Mouse (Mus musculus) cerebellum, adult 9-11 months (tissue): ENCODE measurements around the gene Kcnc1.
A peak's percentile ranks its signal among the peaks of the same experiment; 100 is the strongest.

ENCODE experiments used
- DNase-seq: peaks from one replicate; pipeline ENCODE4 v3.0.0; 2022

The Kcnc1 gene

DNA sequence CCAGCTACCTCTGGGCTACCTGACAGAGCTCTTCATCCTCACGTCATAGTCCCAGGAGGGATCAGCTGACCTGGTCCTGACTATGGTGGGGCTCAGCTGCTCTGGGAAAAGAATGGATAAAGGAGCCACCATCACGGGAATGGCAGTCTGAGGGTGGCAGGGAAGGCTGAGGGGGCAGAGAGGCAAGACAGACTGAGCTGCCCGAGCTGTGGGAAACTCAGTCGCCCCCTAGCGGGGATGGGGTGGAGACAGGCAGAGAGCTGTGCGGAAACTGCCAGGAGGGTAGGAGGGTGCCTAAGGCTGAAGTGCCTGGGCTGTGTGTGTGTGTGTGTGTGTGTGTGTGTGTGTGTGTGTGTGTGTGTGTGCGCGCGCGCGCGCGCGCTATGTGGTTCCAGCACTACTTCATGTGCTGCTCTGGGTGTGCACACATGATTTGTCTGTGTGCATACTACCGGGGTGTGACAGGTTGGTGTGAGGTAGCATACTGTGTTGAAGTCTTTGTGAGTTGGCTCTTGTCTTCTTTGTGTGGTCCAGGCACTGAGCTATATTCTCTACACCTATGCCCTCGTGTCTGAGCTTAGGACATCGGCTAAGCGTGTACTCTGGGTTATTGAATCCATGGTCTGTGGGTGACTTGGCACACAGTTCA is 26.6 kb downstream of the Kcnc1 start:
- peak; percentile 86 for DNase-seq

- peak; percentile 74 for DNase-seq
Observed at GRCm38 (mm10) chr7:46423951-46424350, 27.7 kb downstream of the Kcnc1 start.

- no peak for DNase-seq
Observed at GRCm38 (mm10) chr7:46425012-46425411, 28.7 kb downstream of the Kcnc1 start.

GRCm38 (mm10) chr7:46433874-46434273 is 37.6 kb downstream of the Kcnc1 start:
- DNase-seq, result no peak

GRCm38 (mm10) chr7:46435833-46436232 is 39.5 kb downstream of the Kcnc1 start:
- DNase-seq, result no peak

- DNase-seq, result no peak
Observed at GRCm38 (mm10) chr7:46438537-46439141, 42.3 kb downstream of the Kcnc1 start.

DNA sequence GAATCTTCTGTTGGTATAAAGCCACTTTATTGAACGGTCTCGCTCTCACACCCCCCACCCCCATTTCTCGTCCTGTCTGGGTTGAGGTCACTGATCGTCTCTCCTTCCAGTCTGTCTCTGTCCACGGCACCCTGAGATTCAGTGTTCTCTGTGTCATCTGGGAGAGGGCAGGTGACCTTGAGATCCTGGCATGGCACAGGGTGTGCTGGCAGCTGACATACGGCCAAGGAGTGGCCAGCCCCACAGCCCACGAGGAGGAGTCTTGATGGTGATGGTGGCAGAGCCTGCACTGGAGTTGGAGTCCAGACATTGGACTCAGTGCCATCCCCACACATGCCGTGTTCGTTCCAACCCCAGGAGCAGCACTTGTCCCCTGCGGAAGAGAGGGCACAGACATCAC is 46.9 kb downstream of the Kcnc1 start:
- DNase-seq, result peak; percentile 62

DNA sequence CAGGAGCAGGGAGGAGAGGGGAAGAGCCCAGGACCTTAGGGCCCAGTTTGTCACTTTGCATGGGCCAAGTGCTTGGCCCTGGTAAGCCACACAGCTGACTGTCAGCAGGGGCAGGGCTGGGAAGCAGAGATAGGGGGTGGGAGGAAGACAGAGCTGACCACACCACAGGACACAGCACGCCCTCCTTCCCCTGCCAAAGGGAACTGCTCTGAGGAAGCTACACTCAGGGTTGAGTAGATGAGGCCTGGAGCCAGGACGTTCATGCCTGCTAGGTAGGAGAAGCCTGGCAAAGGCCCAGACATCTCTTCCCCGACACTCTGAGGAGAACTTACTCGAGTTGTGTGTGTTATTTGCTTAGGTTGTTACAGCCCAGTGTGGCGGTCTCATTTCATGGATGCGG is 49.6 kb downstream of the Kcnc1 start:
- DNase-seq, result peak; percentile 86

DNA sequence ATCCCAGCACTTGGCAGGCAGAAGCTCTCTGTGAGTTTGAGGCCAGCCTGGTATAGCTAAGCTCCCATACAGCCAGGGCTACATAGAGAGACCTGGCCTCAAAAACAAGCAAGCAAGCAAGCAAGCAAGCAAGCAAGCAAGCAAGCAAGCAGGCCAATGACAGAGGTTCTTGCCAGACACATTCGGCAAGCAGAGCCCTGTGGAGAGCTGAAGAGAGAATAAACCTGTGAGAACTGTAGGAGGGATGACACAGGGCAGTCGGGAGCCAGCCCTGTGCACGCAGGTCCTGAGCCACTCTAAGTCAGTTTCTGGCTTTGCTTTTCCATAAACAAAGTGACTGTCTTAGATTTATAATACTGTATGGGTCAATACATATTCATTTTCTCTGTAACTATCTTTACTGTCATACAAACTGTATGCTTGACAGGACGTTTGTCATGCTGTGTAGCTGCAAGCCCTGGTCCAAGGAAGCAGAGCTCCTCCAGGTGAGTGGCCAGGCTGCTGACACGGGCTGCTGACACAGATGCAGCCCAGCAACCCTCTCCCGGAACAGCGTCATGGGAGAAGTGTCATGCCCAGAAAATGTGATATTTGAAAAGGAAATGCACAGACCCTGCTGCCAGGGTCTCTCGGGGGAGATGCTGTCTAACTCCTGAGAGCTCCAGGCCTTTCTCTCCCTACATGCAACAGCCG is 51.3 kb downstream of the Kcnc1 start:
- DNase-seq, result peak; percentile 80

- no peak for DNase-seq
Observed at GRCm38 (mm10) chr7:46448922-46449645, 52.8 kb downstream of the Kcnc1 start.

- peak; percentile 90 for DNase-seq
Observed at GRCm38 (mm10) chr7:46453930-46454679, 57.8 kb downstream of the Kcnc1 start.

GRCm38 (mm10) chr7:46457889-46458288 is 61.6 kb downstream of the Kcnc1 start:
- no peak for DNase-seq

- DNase-seq, result peak; percentile 89
Observed at GRCm38 (mm10) chr7:46459200-46459599, 62.9 kb downstream of the Kcnc1 start.

GRCm38 (mm10) chr7:46459605-46460245 is 63.4 kb downstream of the Kcnc1 start:
- DNase-seq, result no peak

GRCm38 (mm10) chr7:46462287-46462686 is 66.0 kb downstream of the Kcnc1 start:
- no peak for DNase-seq

- no peak for DNase-seq
Observed at GRCm38 (mm10) chr7:46463136-46463535, 66.8 kb downstream of the Kcnc1 start.

DNA sequence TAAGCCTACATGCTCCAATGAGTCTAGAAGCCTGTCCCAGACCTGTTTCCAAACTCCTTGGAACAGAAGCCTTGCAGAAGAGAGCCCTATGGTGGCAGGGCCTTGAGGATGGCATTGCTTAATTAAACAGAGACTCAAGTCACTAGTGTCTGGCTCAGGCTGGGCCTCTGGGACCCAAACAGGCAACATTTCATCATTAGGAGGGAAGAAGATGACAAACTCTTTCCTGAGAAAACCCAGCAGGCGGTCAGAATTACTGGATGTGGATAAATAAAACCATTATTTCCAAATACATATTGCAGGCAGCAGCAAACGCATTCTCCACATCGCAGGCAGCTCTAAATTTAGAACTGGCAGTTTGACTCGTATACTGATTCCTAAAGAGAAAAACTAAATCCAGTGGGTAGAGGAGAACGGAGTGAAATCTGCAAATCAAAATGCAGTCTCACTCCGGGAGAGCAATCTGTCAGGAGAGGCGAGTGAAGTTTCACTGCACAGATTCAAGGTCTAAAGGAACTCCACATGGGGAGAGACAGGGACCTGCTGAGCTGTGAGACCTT is 70.2 kb downstream of the Kcnc1 start:
- DNase-seq, result no peak

DNA sequence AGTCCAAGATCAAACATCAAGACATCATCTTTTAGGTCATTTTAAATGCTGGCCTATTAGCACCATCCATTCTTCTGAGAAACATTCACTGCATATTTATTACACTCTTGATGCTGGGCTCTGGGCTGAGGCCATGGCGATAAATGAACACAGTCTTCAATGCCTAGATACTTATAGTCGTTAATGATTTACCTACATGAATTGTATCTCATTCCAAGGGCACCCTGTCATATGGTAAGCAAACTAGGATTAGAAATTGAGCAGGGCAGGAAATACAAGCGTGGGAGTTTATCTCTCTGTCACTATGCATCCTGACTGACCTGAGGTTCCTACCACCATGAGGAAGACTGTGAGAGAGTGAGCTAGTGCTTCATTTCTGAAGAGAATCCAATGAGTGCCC is 73.2 kb downstream of the Kcnc1 start:
- DNase-seq, result no peak

DNA sequence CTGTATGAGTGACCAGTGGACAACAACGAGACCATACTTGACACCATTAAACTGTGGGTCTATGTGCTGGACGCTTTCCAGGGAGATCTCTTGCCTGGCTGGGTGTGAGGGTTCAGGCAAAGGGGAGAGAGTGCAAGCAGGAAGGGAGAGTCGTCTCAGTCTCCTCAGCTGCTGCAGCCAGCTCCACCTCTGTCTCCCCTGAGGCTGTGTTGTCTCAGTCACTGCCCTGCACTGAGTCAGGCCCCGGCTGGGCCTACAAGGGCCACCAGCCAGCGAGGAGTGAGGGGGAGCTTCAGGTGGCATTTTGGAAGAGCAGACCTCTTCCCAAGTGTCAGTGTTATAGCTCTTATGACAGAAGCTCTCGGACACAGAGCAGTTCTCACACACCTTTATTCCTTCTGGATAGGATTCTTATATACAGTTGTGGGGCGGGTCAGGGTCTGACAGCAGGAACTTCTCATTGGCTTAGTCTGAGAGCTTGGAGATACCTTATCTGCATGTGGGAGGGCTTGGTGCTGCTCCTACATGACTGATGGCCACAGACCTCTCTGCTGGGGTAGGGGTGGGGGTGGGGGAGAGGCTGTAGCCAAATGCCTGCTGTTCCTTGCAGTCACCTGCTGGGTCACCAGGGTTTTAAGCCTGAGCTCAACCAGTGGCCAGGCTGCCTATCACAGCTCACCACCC is 74.9 kb downstream of the Kcnc1 start:
- no peak for DNase-seq

DNA sequence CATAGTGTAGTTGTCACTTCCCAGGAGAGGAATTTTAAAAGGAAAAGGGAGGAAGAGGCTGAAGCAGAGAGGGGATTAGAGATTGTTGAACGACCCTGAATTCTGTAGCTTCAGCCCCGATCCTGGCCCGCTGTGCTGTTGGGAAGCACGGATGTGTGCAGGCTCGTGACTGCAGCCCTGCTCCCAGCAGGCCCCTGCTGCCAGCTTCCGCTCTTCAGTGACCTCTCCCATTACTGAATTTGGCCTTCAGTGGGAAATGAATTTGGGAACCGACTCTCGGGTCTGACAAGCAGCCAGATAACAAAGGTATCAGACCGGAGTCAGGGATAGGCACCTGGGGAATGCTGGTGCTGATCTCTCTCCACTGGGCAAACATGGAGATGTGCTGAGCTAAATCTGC is 76.8 kb downstream of the Kcnc1 start:
- no peak for DNase-seq

- DNase-seq, result no peak
Observed at GRCm38 (mm10) chr7:46475464-46475863, 79.2 kb downstream of the Kcnc1 start.
